Mouse (Mus musculus): Measurements from ENCODE around the gene Arl3. TPM values are rescaled to one million over a fixed set of nuclear protein-coding genes. Genes with fewer than 3 reads are reported as not detected.

Arl3 gene
- total and polyA plus RNA-seq, 2 experiments from 2014 or later = 98.1 to 202 TPM

- TF ChIP-seq CTCF (IDR thresholded peaks at IDR 0.05; ENCODE audit: low read depth) = peak; percentile 62
- Histone ChIP-seq H3K4me1 (ENCODE audit: insufficient read depth) (peaks cover 21% of the 10 kb centered on the region), H3K36me3 (ENCODE audit: insufficient read depth) (peaks cover 58% of the 10 kb centered on the region), H3K9me3 (ENCODE audit: low read length) (no peaks in the 10 kb centered on the region), H3K4me3 (ENCODE audit: low read depth, low read length) (no peak overlapping the region), H3K27me3 (ENCODE audit: insufficient read depth, low read length) (no peaks in the 10 kb centered on the region), H3K9ac (no peak overlapping the region), H3K27ac (ENCODE audit: low read depth, low read length) (no peak overlapping the region), H3K4me2 (ENCODE audit: low read depth) (no peak overlapping the region)
- 64% methylated on average over 3 of the region's 3 CpGs for WGBS
- DNase-seq (peak; percentile 22), ATAC-seq (peak; percentile 19; the same call in 1 of the 2 replicates)
Measured at GRCm38 (mm10) chr19:46510824-46511223, 62.2 kb downstream of the Arl3 start.

DNA sequence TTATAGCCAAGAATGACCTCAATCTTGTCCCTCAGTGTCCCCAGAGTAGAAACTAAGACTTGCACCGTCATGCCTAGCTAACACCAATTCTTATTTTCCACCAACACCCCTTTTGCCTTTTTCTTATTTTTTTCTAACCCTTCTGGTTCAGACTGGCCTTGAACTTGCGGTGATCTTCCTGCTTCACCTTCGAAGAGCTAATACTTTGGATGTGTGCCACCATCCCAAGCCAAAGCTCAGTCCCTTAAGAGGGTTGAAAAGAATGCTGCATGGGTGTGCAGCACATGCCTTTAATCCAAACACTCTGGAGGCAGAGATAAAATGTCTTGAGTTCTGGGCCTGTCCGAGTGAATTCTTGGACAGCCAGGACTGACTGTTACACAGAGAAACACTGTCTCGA, 62.6 kb downstream of the Arl3 start:
- Histone ChIP-seq H3K36me3 (ENCODE audit: insufficient read depth) (peaks cover 53% of the 10 kb centered on the region), H3K27me3 (ENCODE audit: insufficient read depth, low read length) (no peaks in the 10 kb centered on the region), H3K4me2 (ENCODE audit: low read depth) (no peak overlapping the region), H3K27ac (ENCODE audit: low read depth, low read length) (no peak overlapping the region), H3K4me1 (ENCODE audit: insufficient read depth) (peaks cover 25% of the 10 kb centered on the region), H3K4me3 (ENCODE audit: low read depth, low read length) (no peak overlapping the region), H3K9ac (no peak overlapping the region), H3K9me3 (ENCODE audit: low read length) (no peaks in the 10 kb centered on the region)
- ATAC-seq (no peak), DNase-seq (no peak)
- TF ChIP-seq CTCF (IDR thresholded peaks at IDR 0.05; ENCODE audit: low read depth) = no peak
- WGBS = 73% methylated on average over 5 of the region's 5 CpGs

DNA sequence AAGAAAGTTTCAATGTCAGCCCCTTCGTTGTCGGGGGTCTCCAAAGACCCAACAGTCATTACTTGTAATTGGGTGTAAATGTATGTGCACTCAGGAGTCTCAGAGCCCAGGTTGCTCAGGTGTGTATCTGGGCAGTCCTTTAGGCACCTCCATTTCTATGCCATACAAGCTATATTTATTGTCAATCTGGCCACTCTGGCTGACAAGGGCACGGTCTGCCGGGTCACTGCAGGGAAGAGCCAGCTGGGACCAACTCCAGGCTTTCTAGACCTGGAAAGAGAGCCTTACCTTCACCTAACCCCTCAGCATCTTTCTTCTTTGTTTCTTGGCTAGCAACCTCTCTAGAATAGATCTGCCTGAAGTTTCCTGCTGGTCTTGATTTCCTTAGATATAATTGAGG, 63.3 kb downstream of the Arl3 start:
- no peak overlapping the region for H3K4me3 ChIP-seq (ENCODE audit: low read depth, low read length)
- no peaks in the 10 kb centered on the region for H3K9me3 ChIP-seq (ENCODE audit: low read length)
- H3K36me3 ChIP-seq (ENCODE audit: insufficient read depth) = peaks cover 47% of the 10 kb centered on the region
- peaks cover 32% of the 10 kb centered on the region for H3K4me1 ChIP-seq (ENCODE audit: insufficient read depth)
- no peak overlapping the region for H3K9ac ChIP-seq
- no peak overlapping the region for H3K4me2 ChIP-seq (ENCODE audit: low read depth)
- WGBS = 82% methylated on average over 4 of the region's 4 CpGs
- TF ChIP-seq CTCF (IDR thresholded peaks at IDR 0.05; ENCODE audit: low read depth) = no peak
- no peaks in the 10 kb centered on the region for H3K27me3 ChIP-seq (ENCODE audit: insufficient read depth, low read length)
- ATAC-seq (no peak), DNase-seq (no peak)
- H3K27ac ChIP-seq (ENCODE audit: low read depth, low read length) = no peak overlapping the region

GRCm38 (mm10) chr19:46509202-46509601, 63.8 kb downstream of the Arl3 start:
- no peaks in the 10 kb centered on the region for H3K27me3 ChIP-seq (ENCODE audit: insufficient read depth, low read length)
- peaks cover 41% of the 10 kb centered on the region for H3K36me3 ChIP-seq (ENCODE audit: insufficient read depth)
- ATAC-seq (no peak), DNase-seq (no peak)
- no peak overlapping the region for H3K27ac ChIP-seq (ENCODE audit: low read depth, low read length)
- no peak overlapping the region for H3K4me3 ChIP-seq (ENCODE audit: low read depth, low read length)
- no peak overlapping the region for H3K9ac ChIP-seq
- no peak for TF ChIP-seq CTCF (IDR thresholded peaks at IDR 0.05; ENCODE audit: low read depth)
- no peaks in the 10 kb centered on the region for H3K9me3 ChIP-seq (ENCODE audit: low read length)
- H3K4me1 ChIP-seq (ENCODE audit: insufficient read depth) = peaks cover 37% of the 10 kb centered on the region
- WGBS = 84% methylated on average over 3 of the region's 3 CpGs
- H3K4me2 ChIP-seq (ENCODE audit: low read depth) = no peak overlapping the region

DNA sequence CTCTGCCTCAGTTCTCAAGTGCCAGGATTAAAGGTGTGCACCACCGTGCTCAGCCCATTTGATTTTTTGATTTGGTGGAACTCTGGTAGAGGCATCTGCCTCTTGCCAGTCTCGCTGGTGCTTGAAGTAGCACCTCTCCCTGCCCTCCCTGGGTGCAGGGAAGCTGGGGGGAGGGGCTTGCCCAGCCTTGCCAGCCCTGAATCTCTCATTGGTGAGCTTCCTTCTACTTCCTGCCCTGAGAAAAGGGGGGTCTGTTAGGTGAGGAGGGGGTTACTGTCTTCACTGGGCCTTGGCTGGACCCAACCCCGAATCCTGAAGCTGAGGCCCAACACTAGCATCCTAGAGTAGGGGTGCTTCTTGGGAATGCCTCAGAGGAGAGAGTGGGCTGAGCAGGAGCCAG, 64.3 kb downstream of the Arl3 start:
- Histone ChIP-seq H3K27me3 (ENCODE audit: insufficient read depth, low read length) (no peaks in the 10 kb centered on the region), H3K4me2 (ENCODE audit: low read depth) (no peak overlapping the region), H3K9ac (no peak overlapping the region), H3K36me3 (ENCODE audit: insufficient read depth) (peaks cover 37% of the 10 kb centered on the region), H3K4me1 (ENCODE audit: insufficient read depth) (peaks cover 41% of the 10 kb centered on the region), H3K27ac (ENCODE audit: low read depth, low read length) (no peak overlapping the region), H3K4me3 (ENCODE audit: low read depth, low read length) (no peak overlapping the region), H3K9me3 (ENCODE audit: low read length) (no peaks in the 10 kb centered on the region)
- ATAC-seq = no peak
- no peak for DNase-seq
- TF ChIP-seq CTCF (IDR thresholded peaks at IDR 0.05; ENCODE audit: low read depth) = no peak
- 76% methylated on average over 3 of the region's 3 CpGs for WGBS

DNA sequence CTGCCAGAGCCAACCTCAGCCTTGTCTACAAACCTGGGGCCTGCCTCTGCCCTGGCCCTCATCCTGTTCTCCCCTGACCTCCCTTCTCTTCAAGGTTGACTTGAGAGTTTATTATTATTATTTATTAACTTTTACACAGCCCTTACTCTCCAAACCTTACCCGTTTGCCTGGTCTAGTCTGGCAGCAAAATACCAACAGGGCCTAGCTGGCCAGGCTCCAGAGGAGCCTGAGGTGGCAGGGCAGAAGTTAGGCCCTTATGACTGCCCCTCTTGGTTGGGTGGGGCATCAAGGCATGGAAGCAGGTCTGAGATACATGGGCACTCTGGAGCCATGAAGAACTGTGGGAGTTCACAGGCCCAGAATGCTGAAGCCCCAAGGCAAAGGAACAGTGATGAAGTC, 65.2 kb downstream of the Arl3 start:
- Histone ChIP-seq H3K9ac (peak overlapping the region; percentile 14; the same call in 1 of the 2 replicates), H3K27ac (ENCODE audit: low read depth, low read length) (peak overlapping the region; percentile 54), H3K4me3 (ENCODE audit: low read depth, low read length) (no peak overlapping the region), H3K4me1 (ENCODE audit: insufficient read depth) (peaks cover 41% of the 10 kb centered on the region), H3K27me3 (ENCODE audit: insufficient read depth, low read length) (no peaks in the 10 kb centered on the region), H3K9me3 (ENCODE audit: low read length) (no peaks in the 10 kb centered on the region), H3K4me2 (ENCODE audit: low read depth) (peak overlapping the region; percentile 93; the same call in 1 of the 2 replicates), H3K36me3 (ENCODE audit: insufficient read depth) (peaks cover 28% of the 10 kb centered on the region)
- DNase-seq (no peak), ATAC-seq (no peak)
- TF ChIP-seq CTCF (IDR thresholded peaks at IDR 0.05; ENCODE audit: low read depth) = no peak
- WGBS = 61% methylated on average over 1 of the region's 1 CpGs

- no peak for TF ChIP-seq CTCF (IDR thresholded peaks at IDR 0.05; ENCODE audit: low read depth)
- peak overlapping the region; percentile 93 for H3K4me2 ChIP-seq (ENCODE audit: low read depth)
- H3K36me3 ChIP-seq (ENCODE audit: insufficient read depth) = peaks cover 22% of the 10 kb centered on the region; the same call in 1 of the 2 replicates
- peaks cover 41% of the 10 kb centered on the region for H3K4me1 ChIP-seq (ENCODE audit: insufficient read depth)
- H3K9ac ChIP-seq = peak overlapping the region; percentile 14; the same call in 1 of the 2 replicates
- peak overlapping the region; percentile 54 for H3K27ac ChIP-seq (ENCODE audit: low read depth, low read length)
- peak overlapping the region; percentile 9; the same call in 1 of the 2 replicates for H3K4me3 ChIP-seq (ENCODE audit: low read depth, low read length)
- no peaks in the 10 kb centered on the region for H3K27me3 ChIP-seq (ENCODE audit: insufficient read depth, low read length)
- DNase-seq (no peak), ATAC-seq (peak; percentile 34)
- 11% methylated on average over 8 of the region's 8 CpGs for WGBS
- H3K9me3 ChIP-seq (ENCODE audit: low read length) = no peaks in the 10 kb centered on the region
Measured at GRCm38 (mm10) chr19:46507181-46507581, 65.8 kb downstream of the Arl3 start.

Data from forebrain, postnatal 0 days (tissue).